Mouse (Mus musculus): ENCODE results near the gene Twnk. TPM values are rescaled to one million over a fixed set of nuclear protein-coding genes. Genes with fewer than 3 reads are reported as not detected.

Twnk gene
- total and polyA plus RNA-seq, 3 experiments, result 12.4 to 30.1 (median 18.9) TPM

DNA sequence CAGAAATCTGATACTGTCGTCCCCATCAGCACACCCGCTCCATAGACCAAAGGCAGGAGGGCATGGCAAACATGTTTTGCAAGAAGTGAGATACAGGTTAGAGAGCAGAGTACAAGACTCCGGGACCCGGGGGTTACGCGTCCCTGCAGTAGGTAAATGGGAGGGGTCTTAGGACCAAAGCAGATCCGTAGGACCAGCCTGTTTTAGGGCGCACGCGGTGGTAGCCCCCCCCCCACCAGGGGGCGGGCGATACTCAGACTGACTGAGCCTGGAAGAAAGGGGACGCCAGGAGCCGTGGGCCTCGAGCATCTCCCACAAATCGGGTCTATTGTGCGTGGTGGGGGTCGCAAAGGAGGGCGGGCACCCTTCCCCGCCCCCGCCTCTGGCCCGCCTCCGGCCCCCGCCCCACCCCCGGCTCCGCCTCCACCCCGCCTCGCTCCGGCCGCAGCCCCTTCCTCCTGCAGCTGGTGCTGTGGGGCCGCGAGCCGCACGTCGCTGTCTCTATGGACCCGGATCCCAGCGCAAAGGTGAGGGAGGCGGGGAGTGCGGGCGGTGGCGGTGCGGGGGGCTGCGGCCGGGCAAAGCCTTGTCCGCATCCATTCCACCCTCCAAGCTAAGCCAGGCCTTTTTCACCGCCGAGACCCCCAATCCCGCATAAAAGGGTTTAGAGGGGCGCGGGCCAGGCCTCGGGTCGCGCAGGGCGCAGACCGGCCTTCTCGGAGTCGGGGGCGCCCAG lies 16.5 kb upstream of the Twnk start, which contains the start of gene Sema4g:
Gene Sema4g (plus strand): TSS at position 271 of the 736 bp plus-strand sequence.
- dilution Hi-C loops (cut with MboI; ENCODE audit: extremely low pct_ligation_motif_present, extremely low pct_unique_long_range_greater_than_20kb, low sequenced_read_pairs), result no loop called here

GRCm38 (mm10) chr19:44989567-44990495 lies 15.6 kb upstream of the Twnk start:
- dilution Hi-C loops (cut with MboI; ENCODE audit: extremely low pct_ligation_motif_present, extremely low pct_unique_long_range_greater_than_20kb, low sequenced_read_pairs) (no loop called here), in situ Hi-C loops (cut with MboI; ENCODE audit: low pct_ligation_motif_present, low pct_unique_long_range_greater_than_20kb, low sequenced_read_pairs) (no loop called here)
- no peaks in the 10 kb centered on the region for H3K9me3 ChIP-seq (replicated peaks; ENCODE audit: low read length)
- H3K27me3 ChIP-seq (replicated peaks), result no peaks in the 10 kb centered on the region
- H3K4me3 ChIP-seq (replicated peaks in 1 of 3; ENCODE audit: low read depth in 2 of 3, low read length in 2 of 3, poor library complexity in 1 of 3), result no peak overlapping the region
- no peaks in the 10 kb centered on the region for H3K79me2 ChIP-seq (replicated peaks; ENCODE audit: control insufficient read depth, extremely low read depth, insufficient read depth, poor library complexity, severe bottlenecking)
- peaks cover 4 to 17% of the 10 kb centered on the region in 2 experiments; a peak in 3 of 4 replicates for H3K4me1 ChIP-seq (ENCODE audit: control insufficient read depth in 1 of 2, insufficient read depth in 2 of 2)
- DNase-seq (ENCODE audit: extremely low read depth), result no peak
- no peak overlapping the region for H3K4me2 ChIP-seq (ENCODE audit: insufficient read depth, low read depth, poor library complexity, severe bottlenecking)
- no peak overlapping the region for H3K9ac ChIP-seq (ENCODE audit: insufficient read depth, low read depth)
- H3K36me3 ChIP-seq (replicated peaks in 1 of 2; ENCODE audit: control insufficient read depth in 1 of 2, insufficient read depth in 1 of 2, low read length in 1 of 2), result peaks cover 0 to 43% of the 10 kb centered on the region in 2 experiments
- no peak for TF ChIP-seq KAT2A (IDR thresholded peaks at IDR 0.05; ENCODE audit: insufficient replicate concordance, low read length)
- TF ChIP-seq MAX (IDR thresholded peaks at IDR 0.05; ENCODE audit: low read length), result no peak
- no peak for TF ChIP-seq MAZ (IDR thresholded peaks at IDR 0.05; ENCODE audit: low read depth, low read length)
- no peak for TF ChIP-seq MEF2A (IDR thresholded peaks at IDR 0.05; ENCODE audit: borderline replicate concordance, low read depth, low read length)
- TF ChIP-seq GABPA (IDR thresholded peaks at IDR 0.05; ENCODE audit: insufficient replicate concordance, low read depth, low read length), result no peak
- TF ChIP-seq NELFE (IDR thresholded peaks at IDR 0.05; ENCODE audit: low read depth, low read length), result no peak
- TF ChIP-seq ZKSCAN1 (IDR thresholded peaks at IDR 0.05; ENCODE audit: borderline replicate concordance, low read depth, low read length), result no peak
- TF ChIP-seq ZMIZ1 (IDR thresholded peaks at IDR 0.05; ENCODE audit: low read depth, low read length), result no peak
- no peak for TF ChIP-seq USF1 (IDR thresholded peaks at IDR 0.05; ENCODE audit: low read depth, low read length)
- H3K27ac ChIP-seq (ENCODE audit: insufficient read depth, low read depth), result no peak overlapping the region

More for the DNA sequence above, 16.5 kb upstream of the Twnk start, which contains the start of gene Sema4g:
- DNase-seq (ENCODE audit: extremely low read depth), result no peak
- Histone ChIP-seq H3K9ac (ENCODE audit: insufficient read depth, low read depth) (no peak within 1 kb of the TSS), H3K36me3 (replicated peaks in 1 of 2; ENCODE audit: control insufficient read depth in 1 of 2, insufficient read depth in 1 of 2, low read length in 1 of 2) (peaks cover 0 to 46% of the 10 kb centered on the region in 2 experiments), H3K4me2 (ENCODE audit: insufficient read depth, low read depth, poor library complexity, severe bottlenecking) (no peak within 1 kb of the TSS), H3K4me3 (replicated peaks in 1 of 3; ENCODE audit: low read depth in 2 of 3, low read length in 2 of 3, poor library complexity in 1 of 3) (no peak within 1 kb of the TSS), H3K27me3 (replicated peaks) (no peaks in the 10 kb centered on the region), H3K27ac (ENCODE audit: insufficient read depth, low read depth) (no peak within 1 kb of the TSS), H3K79me2 (replicated peaks; ENCODE audit: control insufficient read depth, extremely low read depth, insufficient read depth, poor library complexity, severe bottlenecking) (no peaks in the 10 kb centered on the region), H3K4me1 (ENCODE audit: control insufficient read depth in 1 of 2, insufficient read depth in 2 of 2) (peaks cover 4 to 20% of the 10 kb centered on the region in 2 experiments; a peak in 3 of 4 replicates), H3K9me3 (replicated peaks; ENCODE audit: low read length) (no peaks in the 10 kb centered on the region)
- in situ Hi-C loops (cut with MboI; ENCODE audit: low pct_ligation_motif_present, low pct_unique_long_range_greater_than_20kb, low sequenced_read_pairs), result no loop called here
- TF ChIP-seq ELF1 (IDR thresholded peaks at IDR 0.05; ENCODE audit: low read depth, low read length) (no peak), POLR2AphosphoS2 (IDR thresholded peaks at IDR 0.05; ENCODE audit: low read depth, low read length) (no peak), MEF2A (IDR thresholded peaks at IDR 0.05; ENCODE audit: borderline replicate concordance, low read depth, low read length) (no peak), POLR2A (IDR thresholded peaks at IDR 0.05; ENCODE audit: low read depth, low read length) (no peak), RAD21 (IDR thresholded peaks at IDR 0.05; ENCODE audit: low read depth, low read length) (no peak), MAZ (IDR thresholded peaks at IDR 0.05; ENCODE audit: low read depth, low read length) (no peak), IRF4 (IDR thresholded peaks at IDR 0.05; ENCODE audit: low read depth, low read length) (no peak), PAX5 (IDR thresholded peaks at IDR 0.05; ENCODE audit: low read length) (no peak), NRF1 (IDR thresholded peaks at IDR 0.05; ENCODE audit: low read depth, low read length) (no peak), SIN3A (IDR thresholded peaks at IDR 0.05; ENCODE audit: low read length) (no peak), MYC (IDR thresholded peaks at IDR 0.05; ENCODE audit: low read depth, low read length) (no peak)
